Mouse (Mus musculus): Measurements from ENCODE around the gene Tsc22d4. TPM values are rescaled to one million over a fixed set of nuclear protein-coding genes. Genes with fewer than 3 reads are reported as not detected.
A peak's percentile ranks its signal among the peaks of the same experiment; 100 is the strongest.

The Tsc22d4 gene
- polyA plus RNA-seq, 1 experiment = 670 TPM

DNA sequence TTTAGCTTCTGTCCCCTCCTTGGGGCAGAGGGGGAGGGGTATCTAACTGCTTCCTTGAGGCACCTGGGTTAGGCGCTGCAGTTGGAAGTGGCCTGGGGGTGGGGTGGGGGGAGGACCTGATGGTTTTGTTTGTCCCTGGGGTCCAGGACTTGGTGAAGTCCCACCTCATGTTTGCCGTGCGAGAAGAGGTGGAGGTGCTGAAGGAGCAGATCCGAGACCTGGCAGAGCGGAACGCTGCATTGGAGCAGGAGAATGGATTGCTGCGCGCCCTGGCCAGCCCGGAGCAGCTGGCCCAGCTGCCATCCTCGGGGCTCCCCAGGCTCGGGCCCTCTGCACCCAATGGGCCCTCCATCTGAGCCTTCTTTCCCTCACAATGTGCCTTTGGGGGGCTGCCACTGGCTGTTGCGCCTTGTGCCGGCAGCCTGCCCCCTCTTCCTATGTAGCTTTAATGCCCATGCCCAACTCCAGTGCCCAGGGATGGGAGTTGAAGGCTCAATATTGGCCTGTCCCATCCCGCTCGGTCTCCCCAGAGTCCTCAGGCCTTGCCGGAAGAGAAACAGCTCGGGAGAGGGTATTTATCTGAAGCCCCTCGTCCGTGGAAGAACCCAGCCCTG, 13.5 kb downstream of the Tsc22d4 start:
- Histone ChIP-seq H3K4me3 (ENCODE audit: control insufficient read depth, insufficient read depth, low read length) (no peak overlapping the region), H3K36me3 (ENCODE audit: control insufficient read depth, insufficient read depth, low read length) (peaks cover 42% of the 10 kb centered on the region), H3K27me3 (ENCODE audit: control insufficient read depth, insufficient read depth, low read length) (no peaks in the 10 kb centered on the region), H3K27ac (ENCODE audit: control insufficient read depth, insufficient read depth, low read length) (no peak overlapping the region), H3K4me1 (replicated peaks; ENCODE audit: control insufficient read depth, insufficient read depth, low read length) (peaks cover 10% of the 10 kb centered on the region; the same call in 1 of the 2 replicates)
- 96% methylated on average over 19 of the region's 19 CpGs for WGBS
- no peak for TF ChIP-seq POLR2A (IDR thresholded peaks at IDR 0.05; ENCODE audit: control insufficient read depth, extremely low read depth, insufficient read depth, low read length, poor library complexity)
- TF ChIP-seq CTCF (IDR thresholded peaks at IDR 0.05; ENCODE audit: borderline replicate concordance, control insufficient read depth, extremely low read depth, insufficient read depth, low read length, poor library complexity) = no peak
- no peak for DNase-seq

DNA sequence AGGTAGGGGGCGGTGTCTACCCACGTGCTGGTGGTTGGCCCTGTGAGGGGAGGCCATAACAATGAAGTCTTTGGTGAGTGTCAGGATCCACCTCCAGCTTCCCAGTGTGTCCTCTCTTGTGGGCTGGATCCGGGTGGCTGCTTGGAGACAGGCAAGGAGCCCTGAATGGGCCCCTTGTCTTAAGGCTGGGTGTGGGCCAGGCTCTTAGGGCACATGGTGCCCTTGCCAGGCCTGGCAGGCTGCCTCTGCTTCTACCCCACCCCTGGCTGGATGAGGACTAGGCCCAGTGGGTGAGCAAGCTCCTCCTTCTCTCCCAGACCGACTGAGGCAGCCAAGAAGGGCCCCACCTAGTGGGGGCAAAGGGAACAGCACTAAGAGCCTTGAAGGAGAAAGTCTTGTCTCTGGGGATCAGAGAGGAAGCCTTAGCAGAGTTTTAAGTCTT, 14.5 kb downstream of the Tsc22d4 start:
- WGBS = 59% methylated on average over 4 of the region's 4 CpGs
- Histone ChIP-seq H3K4me1 (replicated peaks; ENCODE audit: control insufficient read depth, insufficient read depth, low read length) (peaks cover 10% of the 10 kb centered on the region; the same call in 1 of the 2 replicates), H3K36me3 (ENCODE audit: control insufficient read depth, insufficient read depth, low read length) (peaks cover 38% of the 10 kb centered on the region), H3K4me3 (ENCODE audit: control insufficient read depth, insufficient read depth, low read length) (no peak overlapping the region), H3K27ac (ENCODE audit: control insufficient read depth, insufficient read depth, low read length) (no peak overlapping the region), H3K27me3 (ENCODE audit: control insufficient read depth, insufficient read depth, low read length) (no peaks in the 10 kb centered on the region)
- TF ChIP-seq POLR2A (IDR thresholded peaks at IDR 0.05; ENCODE audit: control insufficient read depth, extremely low read depth, insufficient read depth, low read length, poor library complexity) (no peak), CTCF (IDR thresholded peaks at IDR 0.05; ENCODE audit: borderline replicate concordance, control insufficient read depth, extremely low read depth, insufficient read depth, low read length, poor library complexity) (peak; percentile 85)
- peak; percentile 86 for DNase-seq

DNA sequence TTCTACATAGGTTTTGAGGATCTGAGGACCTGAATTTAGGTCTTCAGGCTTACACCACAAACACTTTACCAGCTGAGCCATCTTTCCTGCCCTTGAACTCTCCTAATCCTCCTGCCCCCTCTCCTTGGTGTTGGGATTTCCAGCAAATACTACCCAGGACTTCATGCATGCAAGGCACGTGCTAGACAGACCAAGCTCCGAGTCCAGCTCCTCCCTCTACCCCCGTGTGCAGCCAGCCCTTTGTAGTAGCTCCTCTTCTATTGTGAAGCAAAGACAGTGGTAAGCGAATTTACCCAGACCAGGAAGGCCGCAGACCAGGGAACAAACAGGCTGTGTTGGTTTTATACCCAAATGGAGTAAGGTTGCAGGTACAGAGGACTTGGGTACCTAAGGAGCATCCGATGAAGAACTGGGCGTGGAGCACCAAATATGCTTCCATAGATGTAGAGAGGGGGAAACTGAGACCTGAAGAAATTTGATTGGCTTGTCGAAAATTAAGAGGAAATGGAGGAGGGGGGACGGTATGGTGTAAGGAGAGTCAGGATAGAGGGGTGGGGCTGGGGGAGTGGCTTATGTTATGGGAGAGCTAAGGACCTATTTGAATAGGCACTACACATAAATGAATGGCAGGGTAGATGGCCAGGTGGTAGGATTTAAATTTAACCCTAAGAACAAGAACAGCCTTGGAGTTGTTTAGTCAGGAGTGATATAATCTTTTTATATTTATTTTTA, 19.2 kb downstream of the Tsc22d4 start:
- no peak overlapping the region for H3K27ac ChIP-seq (ENCODE audit: control insufficient read depth, insufficient read depth, low read length)
- H3K36me3 ChIP-seq (ENCODE audit: control insufficient read depth, insufficient read depth, low read length) = peaks cover under 1% of the 10 kb centered on the region; the same call in 1 of the 2 replicates
- no peak for DNase-seq
- WGBS = 78% methylated on average over 9 of the region's 9 CpGs
- TF ChIP-seq POLR2A (IDR thresholded peaks at IDR 0.05; ENCODE audit: control insufficient read depth, extremely low read depth, insufficient read depth, low read length, poor library complexity) (no peak), CTCF (IDR thresholded peaks at IDR 0.05; ENCODE audit: borderline replicate concordance, control insufficient read depth, extremely low read depth, insufficient read depth, low read length, poor library complexity) (no peak)
- no peaks in the 10 kb centered on the region for H3K27me3 ChIP-seq (ENCODE audit: control insufficient read depth, insufficient read depth, low read length)
- 0 out of 2 replicates have a peak, but pooled peaks cover 2% of the 10 kb centered on the region for H3K4me1 ChIP-seq (replicated peaks; ENCODE audit: control insufficient read depth, insufficient read depth, low read length)
- H3K4me3 ChIP-seq (ENCODE audit: control insufficient read depth, insufficient read depth, low read length) = no peak overlapping the region

DNA sequence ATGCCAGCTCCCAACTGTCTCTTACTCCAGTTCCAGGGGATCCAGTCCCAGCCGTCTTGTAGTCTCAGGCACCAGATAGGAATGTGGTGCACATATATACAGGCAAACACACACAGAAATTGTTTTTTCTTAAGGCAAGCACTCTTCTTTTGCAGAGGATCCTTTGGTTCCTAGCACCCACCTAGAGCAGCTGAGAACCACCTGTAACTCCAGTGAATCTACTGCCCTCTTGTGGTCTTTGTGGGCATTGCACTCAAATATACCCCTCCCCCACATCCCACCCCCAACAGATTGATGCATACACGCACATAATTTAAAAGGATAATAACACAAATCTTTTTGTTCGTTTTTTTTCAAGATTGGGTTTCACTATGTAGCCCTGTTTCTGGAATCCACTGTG, 20.7 kb downstream of the Tsc22d4 start:
- TF ChIP-seq CTCF (IDR thresholded peaks at IDR 0.05; ENCODE audit: borderline replicate concordance, control insufficient read depth, extremely low read depth, insufficient read depth, low read length, poor library complexity) (no peak), POLR2A (IDR thresholded peaks at IDR 0.05; ENCODE audit: control insufficient read depth, extremely low read depth, insufficient read depth, low read length, poor library complexity) (no peak)
- H3K27me3 ChIP-seq (ENCODE audit: control insufficient read depth, insufficient read depth, low read length) = no peaks in the 10 kb centered on the region
- 0 out of 2 replicates have a peak, but pooled peaks cover 2% of the 10 kb centered on the region for H3K4me1 ChIP-seq (replicated peaks; ENCODE audit: control insufficient read depth, insufficient read depth, low read length)
- 78% methylated on average over 3 of the region's 3 CpGs for WGBS
- no peak overlapping the region for H3K4me3 ChIP-seq (ENCODE audit: control insufficient read depth, insufficient read depth, low read length)
- H3K27ac ChIP-seq (ENCODE audit: control insufficient read depth, insufficient read depth, low read length) = no peak overlapping the region
- no peak for DNase-seq
- no peaks in the 10 kb centered on the region for H3K36me3 ChIP-seq (ENCODE audit: control insufficient read depth, insufficient read depth, low read length)

DNA sequence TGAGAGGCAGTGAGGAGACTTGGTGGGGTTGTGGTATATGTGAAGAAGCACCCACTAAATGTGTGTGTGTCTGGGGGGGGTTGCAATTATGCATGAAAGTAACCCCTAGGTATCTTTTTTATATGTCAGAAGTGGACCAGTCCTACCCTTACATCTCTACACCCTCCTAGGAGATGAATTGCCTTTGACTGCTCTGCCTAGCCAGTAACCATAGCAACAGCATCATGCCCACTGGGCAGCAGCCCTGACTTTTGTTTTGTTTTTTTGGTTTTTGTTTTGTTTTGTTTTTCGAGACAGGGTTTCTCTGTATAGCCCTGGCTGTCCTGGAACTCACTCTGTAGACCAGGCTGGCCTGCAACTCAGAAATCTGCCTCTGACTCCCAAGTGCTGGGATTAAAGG, 22.9 kb downstream of the Tsc22d4 start:
- Histone ChIP-seq H3K4me3 (ENCODE audit: control insufficient read depth, insufficient read depth, low read length) (no peak overlapping the region), H3K4me1 (replicated peaks; ENCODE audit: control insufficient read depth, insufficient read depth, low read length) (0 out of 2 replicates have a peak, but pooled peaks cover 2% of the 10 kb centered on the region), H3K27ac (ENCODE audit: control insufficient read depth, insufficient read depth, low read length) (no peak overlapping the region), H3K36me3 (ENCODE audit: control insufficient read depth, insufficient read depth, low read length) (no peaks in the 10 kb centered on the region), H3K27me3 (ENCODE audit: control insufficient read depth, insufficient read depth, low read length) (no peaks in the 10 kb centered on the region)
- DNase-seq = no peak
- 97% methylated on average over 1 of the region's 1 CpGs for WGBS
- TF ChIP-seq CTCF (IDR thresholded peaks at IDR 0.05; ENCODE audit: borderline replicate concordance, control insufficient read depth, extremely low read depth, insufficient read depth, low read length, poor library complexity) = no peak
- no peak for TF ChIP-seq POLR2A (IDR thresholded peaks at IDR 0.05; ENCODE audit: control insufficient read depth, extremely low read depth, insufficient read depth, low read length, poor library complexity)

DNA sequence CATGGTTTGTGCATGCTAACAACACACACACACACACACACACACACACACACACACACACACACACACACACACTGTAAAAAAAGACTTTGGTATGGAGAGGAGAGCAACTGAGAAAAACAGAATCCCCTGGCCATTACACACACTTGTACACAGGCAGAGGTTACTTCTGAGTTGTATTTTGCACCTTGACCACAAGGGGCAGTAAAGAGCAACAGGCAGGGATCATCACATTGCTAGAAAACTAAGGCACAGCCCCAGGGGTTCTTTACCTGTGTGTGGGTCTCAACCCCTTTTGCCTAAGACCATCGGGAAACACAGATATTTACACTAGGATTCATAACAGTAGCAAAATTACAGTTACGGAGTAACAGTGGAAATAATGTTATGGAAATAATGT, 25.2 kb downstream of the Tsc22d4 start:
- H3K27me3 ChIP-seq (ENCODE audit: control insufficient read depth, insufficient read depth, low read length) = no peaks in the 10 kb centered on the region
- TF ChIP-seq POLR2A (IDR thresholded peaks at IDR 0.05; ENCODE audit: control insufficient read depth, extremely low read depth, insufficient read depth, low read length, poor library complexity) = no peak
- TF ChIP-seq CTCF (IDR thresholded peaks at IDR 0.05; ENCODE audit: borderline replicate concordance, control insufficient read depth, extremely low read depth, insufficient read depth, low read length, poor library complexity) = no peak
- H3K4me3 ChIP-seq (ENCODE audit: control insufficient read depth, insufficient read depth, low read length) = no peak overlapping the region
- DNase-seq = peak; percentile 57
- no peaks in the 10 kb centered on the region for H3K36me3 ChIP-seq (ENCODE audit: control insufficient read depth, insufficient read depth, low read length)
- H3K27ac ChIP-seq (ENCODE audit: control insufficient read depth, insufficient read depth, low read length) = no peak overlapping the region
- WGBS = 50% methylated on average over 2 of the region's 2 CpGs
- peaks cover 1% of the 10 kb centered on the region; the same call in 1 of the 2 replicates for H3K4me1 ChIP-seq (replicated peaks; ENCODE audit: control insufficient read depth, insufficient read depth, low read length)
